Mouse (Mus musculus) limb, embryonic 11.5 days (tissue): Measurements from ENCODE around the gene Phc2. TPM values are rescaled to one million over a fixed set of nuclear protein-coding genes. Genes with fewer than 3 reads are reported as not detected.

Source experiments
- ATAC-seq: fragments of 200-750 bp; cut with Nextera tagmentation; 2 replicates; pipeline ENCODE4 v1.8.0; 2017; ENCODE audit warnings: low read depth; ENCODE audit not compliant: insufficient number of reproducible peaks, low FRiP score, low TSS enrichment
- DNase-seq: peaks from one replicate; pipeline ENCODE4 v3.0.0-alpha.2; 2015; ENCODE audit warnings: low spot score
- H3K27ac ChIP-seq: fragments of 300-500 bp; sonication (generic); replicated peaks from 2 replicates; pipeline ENCODE4 v1.5.1; 2014; ENCODE audit warnings: low read depth, mild to moderate bottlenecking, low read length
- H3K27me3 ChIP-seq: fragments of 300-500 bp; sonication (generic); 2 replicates; pipeline ENCODE4 v1.6.1; 2014; ENCODE audit warnings: mild to moderate bottlenecking, low read length, mixed read lengths; ENCODE audit not compliant: control insufficient read depth, insufficient read depth
- H3K36me3 ChIP-seq: fragments of 300-500 bp; sonication (generic); 2 replicates; pipeline ENCODE4 v1.6.1; 2014; ENCODE audit warnings: mild to moderate bottlenecking, low read length, moderate library complexity, mixed read lengths; ENCODE audit not compliant: control insufficient read depth, insufficient read depth
- H3K4me1 ChIP-seq: fragments of 300-500 bp; sonication (generic); 2 replicates; pipeline ENCODE4 v1.6.1; 2014; ENCODE audit warnings: low read length, mixed read lengths; ENCODE audit not compliant: control insufficient read depth, insufficient read depth
- H3K4me2 ChIP-seq: fragments of 300-500 bp; sonication (generic); 2 replicates; pipeline ENCODE4 v1.6.1; 2014; ENCODE audit warnings: low read depth, mild to moderate bottlenecking, moderate library complexity; ENCODE audit not compliant: severe bottlenecking
- H3K4me3 ChIP-seq: fragments of 300-500 bp; sonication (generic); 2 replicates; pipeline ENCODE4 v1.5.1; 2014; ENCODE audit warnings: low read depth, low read length
- H3K9ac ChIP-seq: fragments of 300-500 bp; sonication (generic); 2 replicates; pipeline ENCODE4 v1.6.1; 2014; ENCODE audit warnings: mild to moderate bottlenecking, low read length
- H3K9me3 ChIP-seq: fragments of 300-500 bp; sonication (generic); 2 replicates; pipeline ENCODE4 v1.6.1; 2016; ENCODE audit warnings: low read length; ENCODE audit not compliant: control insufficient read depth
- WGBS: fragments of 180-500 bp; shearing (Covaris S2); extraction: QIAGEN DNeasy Blood & Tissue Kit; methylation state at CpG from one replicate; pipeline ENCODE4 v1.1.7; 2014; 5-methylcytosine and 5-hydroxymethylcytosine counted together
- polyA plus RNA-seq: library from polyadenylated mRNA; unstranded; fragments of >200 nt; fragmentation: Nextera tagmentation; extraction: Ambion mirVana; gene quantifications from 2 replicates; pipeline ENCODE4 v1.2.1, GENCODE M21; 2014

The Phc2 gene
- polyA plus RNA-seq, 1 experiment from 2014 or later: 63.2 TPM

GRCm38 (mm10) chr4:128678564-128679217 lies 24.2 kb downstream of the Phc2 start:
- 56% methylated on average over 13 of the region's 13 CpGs for WGBS
- H3K27ac ChIP-seq: no peak overlapping the region; the same call in 1 of the 2 replicates

GRCm38 (mm10) chr4:128681126-128681525 lies 26.6 kb downstream of the Phc2 start:
- DNase-seq (no peak), ATAC-seq (no peak)
- Histone ChIP-seq H3K9me3 (no peaks in the 10 kb centered on the region), H3K4me3 (no peak overlapping the region), H3K9ac (no peak overlapping the region), H3K27me3 (no peaks in the 10 kb centered on the region), H3K4me1 (peaks cover 15% of the 10 kb centered on the region), H3K4me2 (no peak overlapping the region), H3K36me3 (no peaks in the 10 kb centered on the region), H3K27ac (no peak overlapping the region)
- 58% methylated on average over 8 of the region's 8 CpGs for WGBS

More at GRCm38 (mm10) chr4:128678564-128679217, 24.2 kb downstream of the Phc2 start:
- Histone ChIP-seq H3K4me3 (no peak overlapping the region), H3K4me1 (peaks cover 15% of the 10 kb centered on the region), H3K36me3 (no peaks in the 10 kb centered on the region), H3K27me3 (no peaks in the 10 kb centered on the region), H3K4me2 (no peak overlapping the region), H3K9me3 (no peaks in the 10 kb centered on the region), H3K9ac (0 out of 2 replicates have a peak overlapping the region, but pooled peaks have one; percentile 17)
- DNase-seq (no peak), ATAC-seq (no peak)

- Histone ChIP-seq H3K4me2 (no peak overlapping the region), H3K36me3 (no peaks in the 10 kb centered on the region), H3K27ac (no peak overlapping the region), H3K4me3 (no peak overlapping the region), H3K4me1 (peaks cover 15% of the 10 kb centered on the region), H3K9ac (no peak overlapping the region), H3K9me3 (no peaks in the 10 kb centered on the region), H3K27me3 (no peaks in the 10 kb centered on the region)
- ATAC-seq (no peak), DNase-seq (no peak)
- 95% methylated on average over 13 of the region's 13 CpGs for WGBS
Observed at GRCm38 (mm10) chr4:128682281-128682680, 27.8 kb downstream of the Phc2 start.

GRCm38 (mm10) chr4:128683706-128684105 lies 29.2 kb downstream of the Phc2 start:
- DNase-seq (no peak), ATAC-seq (no peak)
- Histone ChIP-seq H3K4me3 (no peak overlapping the region), H3K9ac (no peak overlapping the region), H3K27ac (no peak overlapping the region), H3K4me2 (no peak overlapping the region), H3K36me3 (no peaks in the 10 kb centered on the region), H3K4me1 (peaks cover 10% of the 10 kb centered on the region), H3K9me3 (no peaks in the 10 kb centered on the region), H3K27me3 (no peaks in the 10 kb centered on the region)
- 51% methylated on average over 3 of the region's 3 CpGs for WGBS

GRCm38 (mm10) chr4:128684108-128684507 lies 29.6 kb downstream of the Phc2 start:
- no peaks in the 10 kb centered on the region for H3K27me3 ChIP-seq
- ATAC-seq (no peak), DNase-seq (no peak)
- no peak overlapping the region for H3K4me2 ChIP-seq
- no peak overlapping the region for H3K9ac ChIP-seq
- no peak overlapping the region for H3K27ac ChIP-seq
- H3K36me3 ChIP-seq: no peaks in the 10 kb centered on the region
- H3K4me3 ChIP-seq: no peak overlapping the region
- WGBS: 89% methylated on average over 11 of the region's 11 CpGs
- peaks cover 12% of the 10 kb centered on the region for H3K4me1 ChIP-seq
- H3K9me3 ChIP-seq: no peaks in the 10 kb centered on the region

GRCm38 (mm10) chr4:128688513-128688913 lies 34.0 kb downstream of the Phc2 start:
- no peak for DNase-seq
- H3K27ac ChIP-seq: no peak overlapping the region
- H3K9me3 ChIP-seq: no peaks in the 10 kb centered on the region
- no peak for ATAC-seq
- no peak overlapping the region for H3K9ac ChIP-seq
- H3K4me1 ChIP-seq: peaks cover 42% of the 10 kb centered on the region
- 47% methylated on average over 6 of the region's 6 CpGs for WGBS
- H3K4me2 ChIP-seq: no peak overlapping the region
- H3K27me3 ChIP-seq: no peaks in the 10 kb centered on the region
- no peaks in the 10 kb centered on the region for H3K36me3 ChIP-seq
- no peak overlapping the region for H3K4me3 ChIP-seq

GRCm38 (mm10) chr4:128688976-128689375 lies 34.5 kb downstream of the Phc2 start:
- H3K9me3 ChIP-seq: no peaks in the 10 kb centered on the region
- WGBS: 77% methylated on average over 9 of the region's 9 CpGs

GRCm38 (mm10) chr4:128689739-128690304 lies 35.3 kb downstream of the Phc2 start:
- DNase-seq: no peak
- Histone ChIP-seq H3K9me3 (no peaks in the 10 kb centered on the region), H3K9ac (no peak overlapping the region), H3K27me3 (no peaks in the 10 kb centered on the region), H3K4me3 (no peak overlapping the region), H3K36me3 (no peaks in the 10 kb centered on the region), H3K4me1 (peaks cover 50% of the 10 kb centered on the region), H3K4me2 (no peak overlapping the region), H3K27ac (no peak overlapping the region)
- ATAC-seq: no peak
- WGBS: 60% methylated on average over 6 of the region's 6 CpGs

More at GRCm38 (mm10) chr4:128688976-128689375, 34.5 kb downstream of the Phc2 start:
- DNase-seq (no peak), ATAC-seq (no peak)
- Histone ChIP-seq H3K9ac (no peak overlapping the region), H3K36me3 (no peaks in the 10 kb centered on the region), H3K4me2 (no peak overlapping the region), H3K4me3 (no peak overlapping the region), H3K27me3 (no peaks in the 10 kb centered on the region), H3K27ac (no peak overlapping the region), H3K4me1 (peaks cover 47% of the 10 kb centered on the region)
